Mouse (Mus musculus): ENCODE results near the gene Pgam5. TPM values are rescaled to one million over a fixed set of nuclear protein-coding genes. Genes with fewer than 3 reads are reported as not detected.

The Pgam5 gene
- polyA plus RNA-seq, 1 experiment from 2014 or later: 25.7 TPM

DNA sequence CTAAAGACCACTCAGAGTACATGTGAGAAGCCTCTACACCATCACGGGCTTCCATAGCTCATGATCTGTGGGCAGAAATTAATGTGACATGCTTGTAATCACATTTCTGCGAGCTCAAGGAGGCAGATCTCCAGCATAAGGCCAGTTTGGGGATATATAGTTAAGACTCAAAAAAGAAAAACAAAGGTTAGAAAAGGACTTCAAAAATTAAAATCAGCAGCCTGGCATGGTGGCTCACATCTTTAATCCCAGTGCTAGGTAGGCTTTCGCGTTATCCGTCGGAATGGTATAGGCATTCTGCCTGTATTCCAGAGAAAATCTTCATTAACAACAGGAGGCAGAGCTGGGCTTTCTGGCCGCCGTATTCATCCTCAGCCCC is 39.3 kb downstream of the Pgam5 start:
- Histone ChIP-seq H3K4me1 (replicated peaks) (peaks cover 25% of the 10 kb centered on the region), H3K27me3 (no peaks in the 10 kb centered on the region), H3K4me2 (peak overlapping the region; percentile 87), H3K9me3 (replicated peaks) (no peaks in the 10 kb centered on the region), H3K36me3 (replicated peaks) (peaks cover 21% of the 10 kb centered on the region), H3K9ac (peak overlapping the region; percentile 93), H3K27ac (replicated peaks) (peak overlapping the region; percentile 99), H3K4me3 (replicated peaks) (peak overlapping the region; percentile 91)
- ATAC-seq (ENCODE audit: insufficient read depth): no peak
- WGBS (ENCODE audit: insufficient replicate concordance): 5% methylated on average over 8 of the region's 8 CpGs

DNA sequence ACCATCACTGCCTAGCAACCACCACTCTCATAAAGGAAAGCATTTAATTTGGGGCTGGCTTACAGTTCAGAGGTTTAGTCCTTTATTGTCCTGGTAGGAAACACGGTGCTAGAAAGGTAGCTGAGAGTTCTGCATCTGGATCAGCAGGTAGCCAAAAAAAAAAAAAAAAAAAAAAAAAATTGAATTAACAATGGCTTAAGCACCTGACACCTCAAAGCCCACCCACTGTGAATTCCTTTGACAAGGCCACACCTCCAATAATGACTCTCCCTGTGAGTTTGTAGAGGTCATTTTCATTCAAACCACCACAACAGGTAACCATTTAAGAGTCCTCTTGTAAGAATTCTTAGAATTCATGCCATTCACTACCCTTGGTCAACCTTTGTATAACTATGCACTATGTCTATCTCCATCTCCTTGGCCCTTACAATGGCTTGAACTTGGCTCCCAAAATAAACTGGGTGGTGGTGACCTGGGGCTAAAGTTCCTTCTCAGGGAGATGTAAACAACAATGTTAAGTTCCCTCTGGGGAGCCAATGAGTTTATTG is 42.3 kb downstream of the Pgam5 start:
- H3K9me3 ChIP-seq (replicated peaks): no peaks in the 10 kb centered on the region
- no peak for ATAC-seq (ENCODE audit: insufficient read depth)
- H3K27me3 ChIP-seq: no peaks in the 10 kb centered on the region
- no peak overlapping the region for H3K9ac ChIP-seq
- H3K27ac ChIP-seq (replicated peaks): no peak overlapping the region
- no peak overlapping the region for H3K4me2 ChIP-seq
- H3K4me1 ChIP-seq (replicated peaks): peaks cover 17% of the 10 kb centered on the region
- H3K36me3 ChIP-seq (replicated peaks): peaks cover 31% of the 10 kb centered on the region
- H3K4me3 ChIP-seq (replicated peaks): no peak overlapping the region
- 64% methylated on average over 1 of the region's 1 CpGs for WGBS (ENCODE audit: insufficient replicate concordance)

DNA sequence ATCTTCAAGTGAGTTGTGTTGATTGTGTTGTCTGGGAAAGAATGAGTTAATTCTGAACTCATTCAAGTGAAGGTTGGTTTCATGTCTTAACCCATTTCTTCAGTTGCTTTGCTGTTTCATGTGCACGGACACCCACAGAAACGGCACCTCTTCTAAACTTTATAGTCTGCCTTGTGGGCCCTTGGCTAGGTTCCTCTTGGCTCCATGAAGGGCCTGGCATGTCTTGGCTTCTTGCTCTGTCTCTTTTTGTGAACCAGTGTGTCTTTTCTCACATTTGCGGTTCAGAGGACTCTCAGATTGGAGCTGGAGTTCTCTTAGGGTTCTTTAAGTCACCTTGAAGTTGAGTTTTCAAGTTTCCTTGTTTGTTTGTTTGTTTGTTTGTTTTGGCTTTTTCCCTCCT is 44.7 kb downstream of the Pgam5 start:
- Histone ChIP-seq H3K9me3 (replicated peaks) (no peaks in the 10 kb centered on the region), H3K4me3 (replicated peaks) (no peak overlapping the region), H3K4me2 (no peak overlapping the region), H3K27ac (replicated peaks) (no peak overlapping the region), H3K9ac (no peak overlapping the region), H3K4me1 (replicated peaks) (peaks cover 3% of the 10 kb centered on the region), H3K36me3 (replicated peaks) (peaks cover 55% of the 10 kb centered on the region), H3K27me3 (no peaks in the 10 kb centered on the region)
- no peak for ATAC-seq (ENCODE audit: insufficient read depth)
- 86% methylated on average over 3 of the region's 3 CpGs for WGBS (ENCODE audit: insufficient replicate concordance)

DNA sequence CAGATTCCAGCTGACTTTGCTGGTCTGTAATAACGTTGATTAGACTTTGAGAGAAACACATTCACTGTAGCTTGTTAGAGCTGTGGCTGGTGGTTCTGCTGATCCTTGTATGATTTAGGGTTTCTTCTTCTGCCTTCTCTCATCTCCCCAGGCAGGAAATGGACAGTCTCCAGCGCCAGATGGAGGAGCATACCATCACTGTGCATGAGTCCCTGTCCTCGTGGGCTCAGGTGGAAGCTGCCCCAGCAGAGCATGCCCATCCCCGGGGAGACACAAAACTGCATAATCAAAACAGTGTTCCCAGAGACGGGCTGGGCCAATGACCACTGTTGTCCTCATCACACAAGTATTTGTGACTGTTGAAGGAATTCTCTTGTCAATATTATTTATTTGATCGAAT is 47.0 kb downstream of the Pgam5 start:
- H3K4me1 ChIP-seq (replicated peaks): no peaks in the 10 kb centered on the region
- H3K27ac ChIP-seq (replicated peaks): no peak overlapping the region
- 72% methylated on average over 6 of the region's 6 CpGs for WGBS (ENCODE audit: insufficient replicate concordance)
- H3K9me3 ChIP-seq (replicated peaks): no peaks in the 10 kb centered on the region
- no peak overlapping the region for H3K4me2 ChIP-seq
- no peaks in the 10 kb centered on the region for H3K27me3 ChIP-seq
- H3K4me3 ChIP-seq (replicated peaks): no peak overlapping the region
- peaks cover 76% of the 10 kb centered on the region for H3K36me3 ChIP-seq (replicated peaks)
- no peak for ATAC-seq (ENCODE audit: insufficient read depth)
- no peak overlapping the region for H3K9ac ChIP-seq

DNA sequence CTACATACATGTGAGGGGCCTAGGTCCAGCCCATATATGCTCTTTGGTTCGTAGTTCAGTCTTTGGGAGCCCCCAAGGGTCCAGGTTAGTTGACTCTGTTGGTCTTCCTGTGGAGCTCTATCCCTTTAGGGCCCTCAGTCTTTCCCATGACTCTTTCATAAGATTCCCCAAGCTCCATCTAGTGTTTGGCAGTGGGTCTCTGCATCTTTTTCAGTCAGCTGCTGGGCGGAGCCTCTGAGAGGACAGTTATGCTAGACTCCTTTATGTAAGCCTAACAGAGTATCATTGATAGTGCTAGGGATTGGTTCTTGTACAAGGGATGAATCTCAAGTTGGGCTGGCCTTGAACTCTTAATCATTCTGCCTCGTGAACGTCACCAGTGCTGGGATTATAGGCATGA is 49.4 kb downstream of the Pgam5 start:
- no peak overlapping the region for H3K27ac ChIP-seq (replicated peaks)
- H3K4me2 ChIP-seq: no peak overlapping the region
- 76% methylated on average over 4 of the region's 4 CpGs for WGBS (ENCODE audit: insufficient replicate concordance)
- H3K36me3 ChIP-seq (replicated peaks): peaks cover 85% of the 10 kb centered on the region
- no peaks in the 10 kb centered on the region for H3K9me3 ChIP-seq (replicated peaks)
- H3K27me3 ChIP-seq: no peaks in the 10 kb centered on the region
- no peaks in the 10 kb centered on the region for H3K4me1 ChIP-seq (replicated peaks)
- H3K4me3 ChIP-seq (replicated peaks): no peak overlapping the region
- no peak for ATAC-seq (ENCODE audit: insufficient read depth)
- no peak overlapping the region for H3K9ac ChIP-seq

DNA sequence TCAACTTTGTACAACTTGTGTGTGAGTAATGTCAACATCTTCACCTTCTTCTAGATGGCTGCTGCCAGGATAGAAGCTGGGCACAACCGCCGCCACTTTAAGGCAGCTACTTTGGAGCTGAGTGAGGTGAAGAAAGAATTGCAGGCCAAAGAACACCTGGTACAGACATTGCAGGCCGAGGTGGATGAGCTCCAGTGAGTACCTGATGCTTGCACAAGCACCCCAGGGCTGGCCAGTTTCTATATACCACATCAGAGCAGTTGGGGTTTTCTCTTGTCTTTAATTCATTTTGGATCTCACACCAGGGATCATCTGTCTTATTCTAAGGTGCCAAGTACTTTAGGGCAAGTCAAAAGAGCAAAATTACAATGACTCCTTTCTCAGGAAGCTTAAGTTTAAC is 52.9 kb downstream of the Pgam5 start:
- Histone ChIP-seq H3K36me3 (replicated peaks) (peaks cover 92% of the 10 kb centered on the region), H3K27me3 (no peaks in the 10 kb centered on the region), H3K9me3 (replicated peaks) (no peaks in the 10 kb centered on the region), H3K4me3 (replicated peaks) (no peak overlapping the region), H3K9ac (no peak overlapping the region), H3K4me2 (no peak overlapping the region), H3K27ac (replicated peaks) (no peak overlapping the region), H3K4me1 (replicated peaks) (no peaks in the 10 kb centered on the region)
- no peak for ATAC-seq (ENCODE audit: insufficient read depth)
- WGBS (ENCODE audit: insufficient replicate concordance): 76% methylated on average over 3 of the region's 3 CpGs

DNA sequence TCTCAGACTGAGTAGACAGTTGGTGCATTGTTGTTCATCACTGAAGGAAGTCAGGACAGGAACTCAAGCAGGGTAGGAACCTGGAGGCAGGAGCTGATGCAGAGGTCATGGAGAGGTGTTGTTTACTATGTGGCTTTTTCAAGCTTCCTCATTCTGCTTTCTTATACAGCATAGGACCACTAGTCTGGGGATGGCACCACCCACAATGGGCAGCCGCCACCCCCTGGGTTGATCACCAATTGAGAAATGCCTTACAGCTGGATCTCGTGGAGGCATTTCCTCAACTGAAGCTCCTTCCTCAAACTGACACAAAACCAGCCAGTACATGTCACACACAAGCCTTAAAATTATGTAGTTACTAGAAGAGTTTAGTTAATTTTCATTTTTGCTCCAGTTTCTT is 58.4 kb downstream of the Pgam5 start:
- Histone ChIP-seq H3K9me3 (replicated peaks) (no peaks in the 10 kb centered on the region), H3K4me3 (replicated peaks) (no peak overlapping the region), H3K27ac (replicated peaks) (no peak overlapping the region), H3K36me3 (replicated peaks) (peaks cover 93% of the 10 kb centered on the region), H3K27me3 (no peaks in the 10 kb centered on the region), H3K9ac (no peak overlapping the region), H3K4me2 (no peak overlapping the region), H3K4me1 (replicated peaks) (no peaks in the 10 kb centered on the region)
- 56% methylated on average over 2 of the region's 2 CpGs for WGBS (ENCODE audit: insufficient replicate concordance)
- ATAC-seq (ENCODE audit: insufficient read depth): no peak

Other genes starting within 250 kb of the Pgam5 start
- gene Gm17655, start 197.4 kb downstream of the Pgam5 start, polyA plus RNA-seq (2015; fragmentation: Nextera tagmentation; extraction: Ambion mirVana): 1.7 and 2.1 TPM in 2 replicates
- gene Gm35315, start 175.5 kb downstream of the Pgam5 start, polyA plus RNA-seq (2015; fragmentation: Nextera tagmentation; extraction: Ambion mirVana): 0.71 and 0.82 TPM in 2 replicates
- 0.55 and 0.62 TPM in 2 replicates for gene Plcxd1, start 169.9 kb downstream of the Pgam5 start, polyA plus RNA-seq (2015; fragmentation: Nextera tagmentation; extraction: Ambion mirVana)
- 7.7 and 9.2 TPM in 2 replicates for gene Gtpbp6, start 161.7 kb downstream of the Pgam5 start, polyA plus RNA-seq (2015; fragmentation: Nextera tagmentation; extraction: Ambion mirVana)
- gene Zfp605, start 159.8 kb downstream of the Pgam5 start, polyA plus RNA-seq (2015; fragmentation: Nextera tagmentation; extraction: Ambion mirVana): 1.0 and 1.4 TPM in 2 replicates
- gene Chfr, start 134.1 kb downstream of the Pgam5 start, polyA plus RNA-seq (2015; fragmentation: Nextera tagmentation; extraction: Ambion mirVana): 17.9 and 19.5 TPM in 2 replicates
- 6.8 and 7.0 TPM in 2 replicates for gene Golga3, start 93.2 kb downstream of the Pgam5 start, polyA plus RNA-seq (2015; fragmentation: Nextera tagmentation; extraction: Ambion mirVana)
- 13.1 and 14.3 TPM in 2 replicates for gene Ankle2, start 38.9 kb downstream of the Pgam5 start, polyA plus RNA-seq (2015; fragmentation: Nextera tagmentation; extraction: Ambion mirVana)
- gene Pxmp2, start 16.3 kb upstream of the Pgam5 start, polyA plus RNA-seq (2015; fragmentation: Nextera tagmentation; extraction: Ambion mirVana): 44.6 and 45.0 TPM in 2 replicates
- gene Pole, start 16.4 kb upstream of the Pgam5 start, polyA plus RNA-seq (2015; fragmentation: Nextera tagmentation; extraction: Ambion mirVana): 14.4 and 16.4 TPM in 2 replicates
- gene P2rx2, start 73.3 kb upstream of the Pgam5 start, polyA plus RNA-seq (2015; fragmentation: Nextera tagmentation; extraction: Ambion mirVana): 0.09 TPM in 1 of 2 replicates, not detected in the other
- not detected in 2 replicates for gene Lrcol1, start 74.8 kb upstream of the Pgam5 start, polyA plus RNA-seq (2015; fragmentation: Nextera tagmentation; extraction: Ambion mirVana)
- 4.1 and 4.9 TPM in 2 replicates for gene Fbrsl1, start 178.6 kb upstream of the Pgam5 start, polyA plus RNA-seq (2015; fragmentation: Nextera tagmentation; extraction: Ambion mirVana)